Mouse (Mus musculus) left cerebral cortex, adult 8-10 months (tissue): Measurements from ENCODE around the gene Cept1. TPM values are rescaled to one million over a fixed set of nuclear protein-coding genes. Genes with fewer than 3 reads are reported as not detected.
"Not testable (repeated sequence)": the region's sequence is repeated elsewhere in the genome, so short reads cannot be mapped to it uniquely, and the experiment has no call there.

ENCODE experiments used
- DNase-seq, 2 experiments: peaks; one replicate each; pipeline ENCODE4 v3.0.0; 2022; ENCODE audit warnings: low spot score in 2 of 2
- total RNA-seq, 4 experiments: library from RNA; stranded (reverse); gene quantifications; 2 replicates each; pipeline ENCODE4 v1.2.4; 2022

Gene Cept1
- 10 to 100 TPM; 43.1 to 55.1 (median 48.8) TPM for total RNA-seq

GRCm38 (mm10) chr3:106547171-106547923 is at the start of gene Cept1, which contains the start of gene Dram2:
Gene Cept1, minus strand, starts transcription at chr3:106547802.
Gene Dram2, plus strand, starts transcription at chr3:106547798.
- DNase-seq = peak; percentile 76 to 94

- not testable (repeated sequence) for DNase-seq
Measured at GRCm38 (mm10) chr3:106593631-106594030, 46.0 kb upstream of the Cept1 start.

GRCm38 (mm10) chr3:106579296-106579695 is 31.7 kb upstream of the Cept1 start:
- DNase-seq = no peak

GRCm38 (mm10) chr3:106573191-106573590 is 25.6 kb upstream of the Cept1 start:
- DNase-seq = no peak

- no peak for DNase-seq
Measured at GRCm38 (mm10) chr3:106565876-106566275, 18.3 kb upstream of the Cept1 start.

- no peak for DNase-seq
Measured at GRCm38 (mm10) chr3:106558271-106558670, 10.7 kb upstream of the Cept1 start.

- no peak for DNase-seq
Measured at GRCm38 (mm10) chr3:106555743-106556250, 8.2 kb upstream of the Cept1 start.

GRCm38 (mm10) chr3:106553411-106553810 is 5.8 kb upstream of the Cept1 start:
- no peak for DNase-seq

GRCm38 (mm10) chr3:106548971-106549370 is 1.4 kb upstream of the Cept1 start:
- DNase-seq = no peak

- DNase-seq = no peak
Measured at GRCm38 (mm10) chr3:106547924-106548539, 430 bp upstream of the Cept1 start.

- no peak for DNase-seq
Measured at GRCm38 (mm10) chr3:106544721-106545316, 2.8 kb downstream of the Cept1 start.

- no peak for DNase-seq
Measured at GRCm38 (mm10) chr3:106533277-106533676, 14.3 kb downstream of the Cept1 start.

- DNase-seq = no peak
Measured at GRCm38 (mm10) chr3:106528032-106528431, 19.6 kb downstream of the Cept1 start.

- DNase-seq = no peak
Measured at GRCm38 (mm10) chr3:106526411-106526810, 21.2 kb downstream of the Cept1 start.

- DNase-seq = no peak
Measured at GRCm38 (mm10) chr3:106522730-106523129, 24.9 kb downstream of the Cept1 start.

GRCm38 (mm10) chr3:106515016-106515415 is 32.6 kb downstream of the Cept1 start:
- DNase-seq = no peak

- DNase-seq = no peak
Measured at GRCm38 (mm10) chr3:106510669-106511068, 36.9 kb downstream of the Cept1 start.

GRCm38 (mm10) chr3:106502892-106503291 is 44.7 kb downstream of the Cept1 start:
- no peak for DNase-seq

GRCm38 (mm10) chr3:106500510-106500909 is 47.1 kb downstream of the Cept1 start:
- no peak for DNase-seq

GRCm38 (mm10) chr3:106496996-106497395 is 50.6 kb downstream of the Cept1 start:
- DNase-seq = no peak

GRCm38 (mm10) chr3:106496045-106496721 is 51.4 kb downstream of the Cept1 start:
- DNase-seq = peak in 1 of 2 experiments; percentile 38
